8 mouse cellular contexts compared by ENCODE assay signal in genomic region chr6:90736074-90736672, GRCm38 (mm10).
DNase-seq lines count a peak whose midpoint lies in the region; ATAC-seq and TF ChIP-seq lines count a peak whose summit lies in the region.

No protein-coding gene starts in this region.

- under 1% methylated on average over 60 of the region's 69 CpGs for WGBS in forebrain, embryonic 12.5 days
- 1% methylated on average over 56 of the region's 69 CpGs for WGBS in intestine, embryonic 14.5 days
- 2% methylated on average over 67 of the region's 69 CpGs for WGBS in liver, embryonic 15.5 days (ENCODE audit: insufficient replicate concordance)

- no peak for TF ChIP-seq CTCF in left cerebral cortex, adult 2 months (IDR thresholded peaks at IDR 0.05)

- H3K4me1 ChIP-seq in forebrain, embryonic 12.5 days: peaks cover 30% of the 10 kb centered on the region
- H3K4me1 ChIP-seq in intestine, embryonic 14.5 days (replicated peaks; ENCODE audit: control insufficient read depth, insufficient read depth, low read length): peaks cover 17% of the 10 kb centered on the region
- H3K4me1 ChIP-seq in liver, embryonic 15.5 days (replicated peaks): peaks cover 50% of the 10 kb centered on the region

- peak overlapping the region; percentile 99 for H3K4me2 ChIP-seq in forebrain, embryonic 12.5 days
- H3K4me2 ChIP-seq in intestine, embryonic 14.5 days (ENCODE audit: low read length): peak overlapping the region; percentile 94
- H3K4me2 ChIP-seq in liver, embryonic 15.5 days: peak overlapping the region; percentile 94

- H3K36me3 ChIP-seq in forebrain, embryonic 12.5 days (replicated peaks): no peaks in the 10 kb centered on the region
- H3K36me3 ChIP-seq in intestine, embryonic 14.5 days (ENCODE audit: control insufficient read depth, insufficient read depth, low read length): no peaks in the 10 kb centered on the region
- no peaks in the 10 kb centered on the region; the same call in 1 of the 2 replicates for H3K36me3 ChIP-seq in liver, embryonic 15.5 days (replicated peaks)

- H3K9me3 ChIP-seq in forebrain, embryonic 12.5 days: no peaks in the 10 kb centered on the region
- no peaks in the 10 kb centered on the region for H3K9me3 ChIP-seq in intestine, embryonic 14.5 days (ENCODE audit: control insufficient read depth, low read length)
- H3K9me3 ChIP-seq in liver, embryonic 15.5 days (replicated peaks): no peaks in the 10 kb centered on the region

- H3K27ac ChIP-seq in left cerebral cortex, adult 2 months: peak overlapping the region; percentile 64
- H3K27ac ChIP-seq in forebrain, embryonic 12.5 days: no peak overlapping the region
- no peak overlapping the region for H3K27ac ChIP-seq in intestine, embryonic 14.5 days (ENCODE audit: low read depth)
- no peak overlapping the region for H3K27ac ChIP-seq in liver, embryonic 15.5 days (replicated peaks)

- peak; percentile 34 for ATAC-seq in forebrain, embryonic 12.5 days (ENCODE audit: low FRiP score)
- ATAC-seq in intestine, embryonic 14.5 days (replicated peaks; ENCODE audit: low FRiP score, low TSS enrichment, low read depth): peak; percentile 61
- peak; percentile 35; the same call in 1 of the 2 replicates for ATAC-seq in liver, embryonic 15.5 days (ENCODE audit: insufficient read depth)

- H3K4me3 ChIP-seq in left cerebral cortex, adult 2 months: peak overlapping the region; percentile 69
- peak overlapping the region; percentile 77 for H3K4me3 ChIP-seq in forebrain, embryonic 12.5 days (replicated peaks)
- H3K4me3 ChIP-seq in intestine, embryonic 14.5 days (ENCODE audit: low read depth, low read length): peak overlapping the region; percentile 79
- peak overlapping the region; percentile 68 for H3K4me3 ChIP-seq in liver, embryonic 15.5 days (replicated peaks)

- H3K27me3 ChIP-seq in forebrain, embryonic 12.5 days: peaks cover 14% of the 10 kb centered on the region; the same call in 1 of the 2 replicates
- H3K27me3 ChIP-seq in intestine, embryonic 14.5 days (replicated peaks; ENCODE audit: control insufficient read depth, insufficient read depth, low read length): no peaks in the 10 kb centered on the region
- peaks cover 69% of the 10 kb centered on the region for H3K27me3 ChIP-seq in liver, embryonic 15.5 days

- peak overlapping the region; percentile 80 for H3K9ac ChIP-seq in forebrain, embryonic 12.5 days
- peak overlapping the region; percentile 62 for H3K9ac ChIP-seq in intestine, embryonic 14.5 days (ENCODE audit: low read length)
- peak overlapping the region; percentile 53 for H3K9ac ChIP-seq in liver, embryonic 15.5 days

- DNase-seq in left cerebral cortex, adult 2 months (ENCODE audit: extremely low spot score in 1 of 2, low spot score in 2 of 2): peak; percentile 37 to 39
- DNase-seq in left cerebral cortex, adult 11 months (ENCODE audit: low spot score): no peak
- peak; percentile 67 to 76 for DNase-seq in adrenal gland, postnatal 36 days
- DNase-seq in intestine, embryonic 14.5 days (ENCODE audit: low spot score): peak; percentile 82
- DNase-seq in retina, embryonic 14.5 days (ENCODE audit: low spot score): peak; percentile 64
- DNase-seq in layer of hippocampus, postnatal 25 days (ENCODE audit: extremely low spot score in 1 of 2, low spot score in 1 of 2): no peak

- intact Hi-C loops in left cerebral cortex, adult 2 months (cut with DNase I): loop anchor here (2.0 to 5.0 kb wide), 2 partner anchors 79 to 401 kb away; no protein-coding TSS in a partner anchor

Comparison
In these comparisons a context has a peak if more than half of its experiments do, and no peak if none do; other contexts are left out.
1. DNase-seq: peak in left cerebral cortex, adult 2 months (2 of 2), adrenal gland, postnatal 36 days (2 of 2), intestine, embryonic 14.5 days (single experiment) and retina, embryonic 14.5 days (single experiment); none in left cerebral cortex, adult 11 months (single experiment) and layer of hippocampus, postnatal 25 days (0 of 2).
2. Peak in every context shown above with its lines, with median percentiles within 50 percentile points of each other: H3K4me3 ChIP-seq, ATAC-seq, H3K4me2 ChIP-seq and H3K9ac ChIP-seq.